Mouse (Mus musculus): ENCODE data around the gene Eefsec. TPM values are rescaled to one million over a fixed set of nuclear protein-coding genes. Genes with fewer than 3 reads are reported as not detected.

Gene Eefsec
- polyA plus RNA-seq, 1 experiment from 2014 or later, result 41.3 TPM

DNA sequence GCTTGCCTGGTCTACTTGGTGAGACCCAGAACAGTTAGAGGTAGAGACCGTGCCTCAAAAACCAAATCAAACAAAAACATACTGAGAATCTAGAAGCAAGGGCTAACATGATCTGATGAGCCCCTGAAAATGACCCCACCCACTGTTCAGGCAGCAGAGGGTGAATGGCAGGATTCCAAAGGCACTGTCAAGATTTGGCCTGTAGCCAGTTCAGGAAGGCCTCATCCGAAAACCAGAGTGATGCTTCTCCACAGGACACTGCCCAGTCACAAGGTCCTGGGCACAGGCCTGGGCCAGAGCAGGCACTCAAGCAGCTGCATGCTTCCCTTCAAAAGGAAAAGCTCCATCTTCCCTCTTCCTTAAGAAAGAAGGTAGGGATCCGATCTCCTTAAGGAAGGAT lies 2.9 kb downstream of the Eefsec start:
- H3K27ac ChIP-seq (ENCODE audit: low read depth, low read length), result no peak overlapping the region
- no peaks in the 10 kb centered on the region for H3K36me3 ChIP-seq (ENCODE audit: control insufficient read depth, insufficient read depth, low read length)
- no peak overlapping the region for H3K9ac ChIP-seq (ENCODE audit: low read length)
- H3K9me3 ChIP-seq (ENCODE audit: control insufficient read depth, low read length), result no peaks in the 10 kb centered on the region
- WGBS, result 86% methylated on average over 3 of the region's 3 CpGs
- H3K4me3 ChIP-seq (ENCODE audit: low read depth, low read length), result no peak overlapping the region
- peaks cover 7% of the 10 kb centered on the region; the same call in 1 of the 2 replicates for H3K4me1 ChIP-seq (replicated peaks; ENCODE audit: control insufficient read depth, insufficient read depth, low read length)
- H3K4me2 ChIP-seq (ENCODE audit: low read depth, low read length, severe bottlenecking), result no peak overlapping the region
- ATAC-seq (replicated peaks; ENCODE audit: low FRiP score) (no peak), DNase-seq (ENCODE audit: low spot score) (no peak)
- H3K27me3 ChIP-seq (ENCODE audit: control insufficient read depth, insufficient read depth, low read length), result no peaks in the 10 kb centered on the region

- ATAC-seq (replicated peaks; ENCODE audit: low FRiP score), result no peak
- no peaks in the 10 kb centered on the region for H3K36me3 ChIP-seq (ENCODE audit: control insufficient read depth, insufficient read depth, low read length)
These were observed 3.8 kb downstream of the Eefsec start for GRCm38 (mm10) chr6:88442551-88442950.

GRCm38 (mm10) chr6:88439056-88439455 lies 7.3 kb downstream of the Eefsec start:
- 92% methylated on average over 4 of the region's 4 CpGs for WGBS
- no peak overlapping the region for H3K27ac ChIP-seq (ENCODE audit: low read depth, low read length)
- H3K27me3 ChIP-seq (ENCODE audit: control insufficient read depth, insufficient read depth, low read length), result no peaks in the 10 kb centered on the region
- H3K4me3 ChIP-seq (ENCODE audit: low read depth, low read length), result no peak overlapping the region
- ATAC-seq (replicated peaks; ENCODE audit: low FRiP score), result no peak
- no peak overlapping the region for H3K4me2 ChIP-seq (ENCODE audit: low read depth, low read length, severe bottlenecking)
- H3K36me3 ChIP-seq (ENCODE audit: control insufficient read depth, insufficient read depth, low read length), result no peaks in the 10 kb centered on the region
- H3K9me3 ChIP-seq (ENCODE audit: control insufficient read depth, low read length), result no peaks in the 10 kb centered on the region
- H3K4me1 ChIP-seq (replicated peaks; ENCODE audit: control insufficient read depth, insufficient read depth, low read length), result no peaks in the 10 kb centered on the region
- no peak overlapping the region for H3K9ac ChIP-seq (ENCODE audit: low read length)
- no peak for DNase-seq (ENCODE audit: low spot score)

More at GRCm38 (mm10) chr6:88442551-88442950, 3.8 kb downstream of the Eefsec start:
- Histone ChIP-seq H3K27ac (ENCODE audit: low read depth, low read length) (no peak overlapping the region), H3K4me3 (ENCODE audit: low read depth, low read length) (no peak overlapping the region), H3K9ac (ENCODE audit: low read length) (no peak overlapping the region), H3K4me1 (replicated peaks; ENCODE audit: control insufficient read depth, insufficient read depth, low read length) (peaks cover 7% of the 10 kb centered on the region; the same call in 1 of the 2 replicates), H3K27me3 (ENCODE audit: control insufficient read depth, insufficient read depth, low read length) (no peaks in the 10 kb centered on the region), H3K9me3 (ENCODE audit: control insufficient read depth, low read length) (no peaks in the 10 kb centered on the region), H3K4me2 (ENCODE audit: low read depth, low read length, severe bottlenecking) (no peak overlapping the region)
- no peak for DNase-seq (ENCODE audit: low spot score)
- 73% methylated on average over 3 of the region's 3 CpGs for WGBS

- H3K4me3 ChIP-seq (ENCODE audit: low read depth, low read length), result no peak overlapping the region
- no peaks in the 10 kb centered on the region for H3K27me3 ChIP-seq (ENCODE audit: control insufficient read depth, insufficient read depth, low read length)
- H3K36me3 ChIP-seq (ENCODE audit: control insufficient read depth, insufficient read depth, low read length), result no peaks in the 10 kb centered on the region
- DNase-seq (ENCODE audit: low spot score), result no peak
- H3K27ac ChIP-seq (ENCODE audit: low read depth, low read length), result no peak overlapping the region
- H3K4me1 ChIP-seq (replicated peaks; ENCODE audit: control insufficient read depth, insufficient read depth, low read length), result no peaks in the 10 kb centered on the region
- no peak overlapping the region for H3K9ac ChIP-seq (ENCODE audit: low read length)
- no peaks in the 10 kb centered on the region for H3K9me3 ChIP-seq (ENCODE audit: control insufficient read depth, low read length)
- H3K4me2 ChIP-seq (ENCODE audit: low read depth, low read length, severe bottlenecking), result no peak overlapping the region
- 91% methylated on average over 7 of the region's 7 CpGs for WGBS
- ATAC-seq (replicated peaks; ENCODE audit: low FRiP score), result no peak
These were observed 10.7 kb downstream of the Eefsec start for GRCm38 (mm10) chr6:88435609-88436008.

DNA sequence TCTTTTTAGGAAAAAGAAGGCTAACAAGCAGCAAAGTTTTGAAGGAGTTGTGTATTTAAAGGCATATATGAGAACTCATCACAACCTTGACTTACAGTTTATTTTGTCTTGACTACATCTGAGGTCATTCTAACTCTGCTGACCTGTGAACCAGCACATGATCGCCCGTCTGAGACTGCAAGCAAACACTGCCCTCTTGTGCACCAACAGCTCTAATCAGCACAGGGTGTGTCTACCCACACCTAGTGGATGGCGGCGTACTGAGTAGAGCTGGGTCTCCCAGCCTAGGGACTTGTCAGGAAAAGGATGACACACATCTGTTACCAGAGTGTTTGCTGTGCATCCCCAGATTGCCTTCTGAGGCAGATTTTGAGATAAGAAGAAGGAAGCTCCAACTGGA lies 15.1 kb downstream of the Eefsec start:
- no peaks in the 10 kb centered on the region for H3K9me3 ChIP-seq (ENCODE audit: control insufficient read depth, low read length)
- no peak overlapping the region for H3K27ac ChIP-seq (ENCODE audit: low read depth, low read length)
- DNase-seq (ENCODE audit: low spot score) (peak; percentile 51), ATAC-seq (replicated peaks; ENCODE audit: low FRiP score) (no peak)
- H3K27me3 ChIP-seq (ENCODE audit: control insufficient read depth, insufficient read depth, low read length), result no peaks in the 10 kb centered on the region
- H3K4me3 ChIP-seq (ENCODE audit: low read depth, low read length), result no peak overlapping the region
- H3K4me1 ChIP-seq (replicated peaks; ENCODE audit: control insufficient read depth, insufficient read depth, low read length), result no peaks in the 10 kb centered on the region
- H3K36me3 ChIP-seq (ENCODE audit: control insufficient read depth, insufficient read depth, low read length), result no peaks in the 10 kb centered on the region
- 29% methylated on average over 4 of the region's 4 CpGs for WGBS
- H3K4me2 ChIP-seq (ENCODE audit: low read depth, low read length, severe bottlenecking), result no peak overlapping the region
- H3K9ac ChIP-seq (ENCODE audit: low read length), result no peak overlapping the region

DNA sequence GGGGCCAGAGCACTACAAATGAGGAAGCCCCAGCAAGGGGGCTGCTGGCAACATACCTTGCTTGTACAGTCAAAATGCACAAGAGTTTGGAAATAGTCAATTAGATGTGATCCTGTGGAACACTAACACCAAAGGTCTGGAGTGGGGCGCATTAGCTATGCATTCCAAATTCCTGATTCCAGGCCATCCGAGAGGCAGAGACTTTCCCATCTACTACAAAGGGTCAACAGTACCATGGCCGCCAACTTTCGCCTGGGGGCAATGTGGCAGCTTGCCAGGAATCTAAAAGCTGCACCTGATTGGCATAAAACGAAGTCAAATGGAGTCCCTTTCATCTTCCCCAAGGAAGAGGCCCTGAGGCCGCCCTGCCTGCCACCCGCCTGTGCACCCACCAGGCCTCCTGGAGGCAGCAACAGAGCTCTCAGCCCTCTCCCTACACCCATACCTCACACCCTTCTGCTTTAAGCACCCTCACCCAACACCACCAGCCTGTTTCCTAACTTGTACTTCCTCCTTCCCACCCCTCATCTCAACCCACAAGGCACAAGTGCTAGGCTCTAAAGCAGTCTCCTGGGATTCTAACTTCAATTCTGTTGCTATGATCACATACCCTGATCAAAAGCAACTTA lies 30.1 kb downstream of the Eefsec start:
- Histone ChIP-seq H3K27ac (ENCODE audit: low read depth, low read length) (no peak overlapping the region), H3K27me3 (ENCODE audit: control insufficient read depth, insufficient read depth, low read length) (no peaks in the 10 kb centered on the region), H3K36me3 (ENCODE audit: control insufficient read depth, insufficient read depth, low read length) (no peaks in the 10 kb centered on the region), H3K4me1 (replicated peaks; ENCODE audit: control insufficient read depth, insufficient read depth, low read length) (no peaks in the 10 kb centered on the region; the same call in 1 of the 2 replicates), H3K9me3 (ENCODE audit: control insufficient read depth, low read length) (no peaks in the 10 kb centered on the region), H3K4me2 (ENCODE audit: low read depth, low read length, severe bottlenecking) (no peak overlapping the region), H3K9ac (ENCODE audit: low read length) (no peak overlapping the region), H3K4me3 (ENCODE audit: low read depth, low read length) (no peak overlapping the region)
- DNase-seq (ENCODE audit: low spot score) (peak; percentile 73), ATAC-seq (replicated peaks; ENCODE audit: low FRiP score) (no peak)
- 71% methylated on average over 7 of the region's 7 CpGs for WGBS

DNA sequence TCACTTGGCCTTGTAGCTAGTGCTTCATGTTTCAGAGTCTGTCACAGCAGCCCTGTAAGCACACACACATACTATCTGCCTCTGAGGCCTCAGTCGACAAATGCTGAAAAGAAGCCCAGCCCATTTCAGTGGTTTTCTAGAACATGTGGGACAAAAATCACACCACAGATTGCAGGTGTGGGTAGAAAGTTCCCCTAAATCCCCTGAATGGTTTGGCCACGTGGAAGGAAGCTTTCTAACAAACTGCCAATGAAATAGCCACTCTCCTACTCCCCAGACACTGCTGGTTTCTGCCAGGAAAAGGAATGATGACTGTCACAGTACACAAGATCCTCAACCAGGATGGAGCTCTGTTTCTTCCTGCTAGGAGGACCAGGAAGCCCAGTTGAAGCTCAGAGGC lies 33.7 kb downstream of the Eefsec start:
- H3K27me3 ChIP-seq (ENCODE audit: control insufficient read depth, insufficient read depth, low read length), result no peaks in the 10 kb centered on the region
- H3K27ac ChIP-seq (ENCODE audit: low read depth, low read length), result no peak overlapping the region
- no peak overlapping the region for H3K9ac ChIP-seq (ENCODE audit: low read length)
- 78% methylated on average over 2 of the region's 2 CpGs for WGBS
- DNase-seq (ENCODE audit: low spot score) (no peak), ATAC-seq (replicated peaks; ENCODE audit: low FRiP score) (no peak)
- no peak overlapping the region for H3K4me2 ChIP-seq (ENCODE audit: low read depth, low read length, severe bottlenecking)
- peaks cover 10% of the 10 kb centered on the region for H3K4me1 ChIP-seq (replicated peaks; ENCODE audit: control insufficient read depth, insufficient read depth, low read length)
- no peaks in the 10 kb centered on the region for H3K9me3 ChIP-seq (ENCODE audit: control insufficient read depth, low read length)
- no peaks in the 10 kb centered on the region for H3K36me3 ChIP-seq (ENCODE audit: control insufficient read depth, insufficient read depth, low read length)
- no peak overlapping the region for H3K4me3 ChIP-seq (ENCODE audit: low read depth, low read length)

GRCm38 (mm10) chr6:88409492-88409891 lies 36.8 kb downstream of the Eefsec start:
- Histone ChIP-seq H3K4me2 (ENCODE audit: low read depth, low read length, severe bottlenecking) (peak overlapping the region; percentile 6; the same call in 1 of the 2 replicates), H3K4me3 (ENCODE audit: low read depth, low read length) (no peak overlapping the region)
- 3% methylated on average over 5 of the region's 5 CpGs for WGBS

DNA sequence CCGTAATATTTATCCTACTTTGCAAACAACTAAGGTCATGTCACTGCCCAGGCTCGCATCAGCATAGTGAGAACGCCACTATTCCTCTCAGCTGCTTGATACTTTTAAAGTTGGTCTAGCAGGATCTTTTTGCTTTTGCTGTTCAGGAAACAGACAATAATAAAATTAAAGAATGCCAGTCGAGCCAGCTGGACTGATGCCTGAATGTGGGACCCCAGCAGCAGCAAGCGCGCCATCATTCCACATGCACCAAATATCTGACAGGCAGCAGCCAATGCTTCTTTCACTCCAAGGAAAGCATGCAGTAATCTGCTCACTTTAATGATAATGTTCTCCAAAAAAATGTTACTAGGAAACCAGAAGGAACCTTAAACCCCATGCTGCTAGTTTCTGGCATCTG lies 45.9 kb downstream of the Eefsec start:
- Histone ChIP-seq H3K4me1 (replicated peaks; ENCODE audit: control insufficient read depth, insufficient read depth, low read length) (0 out of 2 replicates have a peak, but pooled peaks cover 3% of the 10 kb centered on the region), H3K9ac (ENCODE audit: low read length) (no peak overlapping the region), H3K4me2 (ENCODE audit: low read depth, low read length, severe bottlenecking) (no peak overlapping the region), H3K27me3 (ENCODE audit: control insufficient read depth, insufficient read depth, low read length) (no peaks in the 10 kb centered on the region), H3K4me3 (ENCODE audit: low read depth, low read length) (no peak overlapping the region), H3K36me3 (ENCODE audit: control insufficient read depth, insufficient read depth, low read length) (no peaks in the 10 kb centered on the region), H3K9me3 (ENCODE audit: control insufficient read depth, low read length) (no peaks in the 10 kb centered on the region), H3K27ac (ENCODE audit: low read depth, low read length) (no peak overlapping the region)
- ATAC-seq (replicated peaks; ENCODE audit: low FRiP score), result no peak
- DNase-seq (ENCODE audit: low spot score), result no peak
- WGBS, result 91% methylated on average over 6 of the region's 6 CpGs

More at GRCm38 (mm10) chr6:88409492-88409891, 36.8 kb downstream of the Eefsec start:
- Histone ChIP-seq H3K4me1 (replicated peaks; ENCODE audit: control insufficient read depth, insufficient read depth, low read length) (peaks cover 10% of the 10 kb centered on the region), H3K9ac (ENCODE audit: low read length) (no peak overlapping the region; the same call in 1 of the 2 replicates), H3K27me3 (ENCODE audit: control insufficient read depth, insufficient read depth, low read length) (no peaks in the 10 kb centered on the region), H3K27ac (ENCODE audit: low read depth, low read length) (peak overlapping the region; percentile 19; the same call in 1 of the 2 replicates), H3K9me3 (ENCODE audit: control insufficient read depth, low read length) (no peaks in the 10 kb centered on the region), H3K36me3 (ENCODE audit: control insufficient read depth, insufficient read depth, low read length) (no peaks in the 10 kb centered on the region)
- DNase-seq (ENCODE audit: low spot score) (peak; percentile 55), ATAC-seq (replicated peaks; ENCODE audit: low FRiP score) (peak; percentile 86)
